Mouse (Mus musculus): ENCODE data around the gene Grin1.

Grin1 gene

GRCm38 (mm10) chr2:25318971-25319773 is at the start of gene Grin1:
Gene Grin1, minus strand, starts transcription at chr2:25319187.
- in situ Hi-C loops (cut with MboI; ENCODE audit: low pct_unique_long_range_greater_than_20kb in 1 of 2, low sequenced_read_pairs in 2 of 2, unreplicated experiment in 1 of 2) = no loop called here

DNA sequence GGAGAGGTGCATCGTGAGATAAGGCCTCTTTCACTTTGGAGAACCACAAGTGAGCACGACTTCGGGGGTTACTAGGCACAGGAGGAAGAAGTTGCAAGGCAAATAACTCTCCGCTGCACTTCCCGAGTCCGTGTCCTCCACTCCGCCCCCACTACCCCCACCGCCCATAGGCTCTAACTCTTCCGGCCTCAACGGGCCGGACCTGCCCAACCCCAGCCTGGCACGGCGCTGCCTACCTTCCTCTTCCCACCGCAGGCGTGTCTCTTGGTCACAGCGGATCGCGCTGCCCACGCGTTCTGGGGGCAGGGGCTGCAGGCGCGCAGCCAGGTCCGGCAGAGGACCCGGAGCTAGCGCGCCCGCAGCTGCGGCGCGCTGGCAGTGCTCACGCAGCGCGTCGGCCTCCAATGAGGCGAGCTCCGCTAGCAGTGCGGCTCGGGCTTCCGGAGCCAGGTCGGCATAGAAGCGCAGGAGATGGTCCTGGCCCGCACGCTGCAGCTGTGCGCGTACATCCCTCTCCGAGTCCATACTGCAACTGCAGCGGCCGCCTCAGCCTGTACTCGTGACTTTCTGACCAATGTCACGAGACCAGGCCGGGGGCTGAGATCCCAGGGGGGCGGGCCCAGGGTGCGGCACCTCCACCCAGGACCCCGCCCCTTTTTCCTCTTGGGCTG is 46.2 kb upstream of the Grin1 start, which contains the start of gene Uap1l1:
Gene Uap1l1, minus strand, starts transcription at position 592 of the 671 bp plus-strand sequence.
- in situ Hi-C loops (cut with MboI; ENCODE audit: low pct_unique_long_range_greater_than_20kb in 1 of 2, low sequenced_read_pairs in 2 of 2, unreplicated experiment in 1 of 2) = no loop called here

DNA sequence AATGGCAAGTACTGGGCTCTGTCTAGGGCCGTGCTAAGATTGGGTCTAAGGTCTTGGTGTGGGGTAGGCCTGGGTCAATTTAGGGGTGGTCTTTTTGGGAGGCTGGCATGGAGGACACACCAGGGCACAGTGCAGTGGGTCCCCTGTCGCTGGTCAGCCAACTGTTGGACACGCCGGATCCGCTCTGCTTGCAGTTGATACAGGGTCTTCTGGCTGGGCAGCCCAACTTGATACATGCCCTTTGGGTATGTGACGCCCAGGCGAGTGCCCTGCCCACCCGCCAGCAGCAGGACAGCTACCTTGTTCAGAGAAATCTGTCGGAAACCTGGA is 45.7 kb upstream of the Grin1 start:
- in situ Hi-C loops (cut with MboI; ENCODE audit: low pct_unique_long_range_greater_than_20kb in 1 of 2, low sequenced_read_pairs in 2 of 2, unreplicated experiment in 1 of 2) = no loop called here

- in situ Hi-C loops (cut with MboI; ENCODE audit: low pct_unique_long_range_greater_than_20kb in 1 of 2, low sequenced_read_pairs in 2 of 2, unreplicated experiment in 1 of 2) = no loop called here
Measured at GRCm38 (mm10) chr2:25364313-25364712, 45.3 kb upstream of the Grin1 start.

DNA sequence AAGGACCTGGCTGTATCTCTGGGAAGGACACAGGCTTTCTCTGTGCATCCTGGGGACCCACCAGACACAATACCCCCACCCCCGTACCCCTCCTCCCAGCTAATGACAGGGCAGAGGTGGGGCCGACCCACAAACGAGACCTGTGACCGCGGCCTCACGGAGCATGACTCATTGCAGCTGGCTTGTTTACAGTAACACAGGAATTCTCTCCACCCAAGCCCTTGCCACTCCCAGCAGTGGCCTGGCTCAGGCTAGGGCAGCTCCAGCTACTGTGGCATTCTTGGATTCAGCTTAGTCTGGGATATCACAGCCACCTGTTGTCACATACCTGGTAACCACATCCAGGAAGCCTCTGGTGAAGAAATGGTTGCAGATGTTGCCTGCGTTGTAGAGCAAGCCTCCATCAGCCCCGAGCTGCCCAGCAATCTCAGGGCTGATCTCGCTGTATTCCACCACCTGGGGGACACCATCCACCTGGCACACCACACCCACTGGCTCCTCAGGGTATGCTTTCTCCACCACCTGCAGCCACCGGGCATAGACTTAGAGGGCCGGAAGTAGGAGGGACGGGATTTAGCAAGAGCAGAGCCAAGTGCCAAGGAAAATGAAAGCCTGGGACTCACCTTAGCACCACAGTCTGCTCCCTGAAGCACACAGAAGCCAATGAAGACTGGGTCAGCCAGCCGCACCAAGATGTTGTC is 44.6 kb upstream of the Grin1 start:
- in situ Hi-C loops (cut with MboI; ENCODE audit: low pct_unique_long_range_greater_than_20kb in 1 of 2, low sequenced_read_pairs in 2 of 2, unreplicated experiment in 1 of 2) = no loop called here

- in situ Hi-C loops (cut with MboI; ENCODE audit: low pct_unique_long_range_greater_than_20kb in 1 of 2, low sequenced_read_pairs in 2 of 2, unreplicated experiment in 1 of 2) = no loop called here
Measured at GRCm38 (mm10) chr2:25359848-25360247, 40.9 kb upstream of the Grin1 start.

- in situ Hi-C loops (cut with MboI; ENCODE audit: low pct_unique_long_range_greater_than_20kb in 1 of 2, low sequenced_read_pairs in 2 of 2, unreplicated experiment in 1 of 2) = no loop called here
Measured at GRCm38 (mm10) chr2:25356208-25357079, 37.5 kb upstream of the Grin1 start, which contains the start of gene Dpp7. Gene Dpp7, minus strand, starts transcription at chr2:25356359.

DNA sequence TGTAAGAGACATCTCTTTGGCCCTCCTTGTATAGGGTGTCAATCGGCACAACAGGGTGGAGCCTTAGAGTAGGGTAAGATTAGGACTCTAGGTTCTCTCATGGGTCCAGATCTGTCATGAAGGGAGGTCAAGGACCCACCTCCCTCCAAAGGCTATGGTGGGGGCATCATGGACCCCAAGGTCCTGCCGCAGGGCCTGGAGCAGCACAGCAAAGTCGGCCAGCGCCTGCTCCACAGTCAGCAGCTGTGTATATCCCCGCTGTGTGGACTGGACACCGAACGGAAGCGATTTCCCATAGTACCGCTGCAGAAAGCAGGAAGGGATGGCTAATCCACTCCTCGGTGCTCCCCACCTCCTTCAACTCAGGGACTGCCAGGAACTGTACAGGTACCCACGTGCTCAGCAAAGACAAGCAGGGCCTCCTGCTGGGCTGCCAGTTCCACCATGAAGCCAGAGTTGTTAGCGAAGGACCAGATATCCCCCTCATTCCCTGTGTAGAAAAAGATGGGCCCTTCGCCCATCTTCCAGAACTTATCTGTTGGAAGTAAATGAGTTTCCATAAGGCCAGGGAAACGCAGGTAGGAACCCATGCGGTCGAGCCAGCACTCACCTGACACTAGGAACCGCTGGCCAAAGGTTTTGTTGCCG is 36.6 kb upstream of the Grin1 start:
- in situ Hi-C loops (cut with MboI; ENCODE audit: low pct_unique_long_range_greater_than_20kb in 1 of 2, low sequenced_read_pairs in 2 of 2, unreplicated experiment in 1 of 2) = no loop called here

DNA sequence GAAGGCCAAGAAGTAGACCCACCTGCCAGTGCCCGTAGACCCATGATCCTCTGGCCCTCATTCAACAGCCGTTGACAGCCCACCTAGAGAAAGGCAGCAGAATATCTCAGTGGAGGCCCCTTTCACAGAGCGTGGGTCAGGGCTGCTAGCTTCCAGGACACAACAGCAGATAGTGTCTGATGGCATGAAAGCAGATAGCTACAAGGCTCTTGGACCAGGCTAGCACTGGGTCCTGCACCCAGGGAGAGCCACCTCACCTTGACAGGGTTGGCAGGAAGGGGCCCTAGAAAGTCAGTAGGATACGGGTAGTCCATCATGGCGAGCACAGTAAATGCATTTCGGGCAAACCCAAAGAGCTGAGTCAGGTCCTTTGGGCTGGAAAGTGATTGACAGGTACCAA is 35.2 kb upstream of the Grin1 start:
- in situ Hi-C loops (cut with MboI; ENCODE audit: low pct_unique_long_range_greater_than_20kb in 1 of 2, low sequenced_read_pairs in 2 of 2, unreplicated experiment in 1 of 2) = no loop called here

GRCm38 (mm10) chr2:25350701-25351100 is 31.7 kb upstream of the Grin1 start:
- in situ Hi-C loops (cut with MboI; ENCODE audit: low pct_unique_long_range_greater_than_20kb in 1 of 2, low sequenced_read_pairs in 2 of 2, unreplicated experiment in 1 of 2) = no loop called here

- in situ Hi-C loops (cut with MboI; ENCODE audit: low pct_unique_long_range_greater_than_20kb in 1 of 2, low sequenced_read_pairs in 2 of 2, unreplicated experiment in 1 of 2) = no loop called here
Measured at GRCm38 (mm10) chr2:25349499-25349898, 30.5 kb upstream of the Grin1 start.

DNA sequence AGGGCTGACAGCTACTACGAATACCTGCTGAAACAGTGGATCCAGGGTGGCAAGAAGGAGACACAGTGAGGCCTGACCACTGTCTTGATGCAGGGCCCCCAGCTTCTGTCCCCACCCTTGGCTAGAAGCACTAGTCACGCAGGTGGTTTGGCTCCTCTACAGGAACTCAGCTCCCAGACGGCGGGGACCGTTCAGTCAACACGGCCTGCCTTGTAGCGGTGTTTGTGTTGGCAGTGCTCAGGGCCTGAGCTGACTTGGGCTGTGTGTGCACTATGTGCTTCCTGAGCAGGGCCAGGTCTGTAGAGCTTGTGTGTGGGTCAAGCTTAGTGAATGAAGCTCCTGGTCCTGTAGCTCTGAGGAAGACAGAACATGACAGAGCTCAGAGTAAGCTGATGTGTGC is 29.2 kb upstream of the Grin1 start:
- in situ Hi-C loops (cut with MboI; ENCODE audit: low pct_unique_long_range_greater_than_20kb in 1 of 2, low sequenced_read_pairs in 2 of 2, unreplicated experiment in 1 of 2) = no loop called here

DNA sequence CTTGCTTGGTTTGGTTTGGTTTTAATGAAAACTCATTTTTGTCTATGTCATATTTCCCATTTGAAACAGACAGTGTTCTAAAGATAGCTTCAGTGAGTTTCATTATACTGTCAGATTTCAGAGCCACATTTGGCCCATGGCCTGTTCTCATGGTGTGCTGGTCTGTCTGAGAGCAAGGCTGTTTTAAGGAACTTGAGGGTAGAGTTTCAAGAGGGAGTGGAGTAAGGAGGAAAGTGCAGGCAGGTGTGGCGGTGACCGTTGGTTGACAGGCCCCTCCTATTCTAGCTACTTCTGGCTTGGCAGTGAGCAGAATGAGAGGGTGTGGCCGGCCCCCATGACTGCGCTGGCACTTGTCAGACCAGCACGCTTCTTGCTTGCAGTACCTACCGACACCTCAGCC is 19.3 kb upstream of the Grin1 start:
- in situ Hi-C loops (cut with MboI; ENCODE audit: low pct_unique_long_range_greater_than_20kb in 1 of 2, low sequenced_read_pairs in 2 of 2, unreplicated experiment in 1 of 2) = no loop called here

GRCm38 (mm10) chr2:25333569-25333968 is 14.6 kb upstream of the Grin1 start:
- in situ Hi-C loops (cut with MboI; ENCODE audit: low pct_unique_long_range_greater_than_20kb in 1 of 2, low sequenced_read_pairs in 2 of 2, unreplicated experiment in 1 of 2) = loop anchor here in 1 of 2 experiments (5.0 kb wide), 1 partner anchor 66 kb away; no protein-coding TSS in a partner anchor

DNA sequence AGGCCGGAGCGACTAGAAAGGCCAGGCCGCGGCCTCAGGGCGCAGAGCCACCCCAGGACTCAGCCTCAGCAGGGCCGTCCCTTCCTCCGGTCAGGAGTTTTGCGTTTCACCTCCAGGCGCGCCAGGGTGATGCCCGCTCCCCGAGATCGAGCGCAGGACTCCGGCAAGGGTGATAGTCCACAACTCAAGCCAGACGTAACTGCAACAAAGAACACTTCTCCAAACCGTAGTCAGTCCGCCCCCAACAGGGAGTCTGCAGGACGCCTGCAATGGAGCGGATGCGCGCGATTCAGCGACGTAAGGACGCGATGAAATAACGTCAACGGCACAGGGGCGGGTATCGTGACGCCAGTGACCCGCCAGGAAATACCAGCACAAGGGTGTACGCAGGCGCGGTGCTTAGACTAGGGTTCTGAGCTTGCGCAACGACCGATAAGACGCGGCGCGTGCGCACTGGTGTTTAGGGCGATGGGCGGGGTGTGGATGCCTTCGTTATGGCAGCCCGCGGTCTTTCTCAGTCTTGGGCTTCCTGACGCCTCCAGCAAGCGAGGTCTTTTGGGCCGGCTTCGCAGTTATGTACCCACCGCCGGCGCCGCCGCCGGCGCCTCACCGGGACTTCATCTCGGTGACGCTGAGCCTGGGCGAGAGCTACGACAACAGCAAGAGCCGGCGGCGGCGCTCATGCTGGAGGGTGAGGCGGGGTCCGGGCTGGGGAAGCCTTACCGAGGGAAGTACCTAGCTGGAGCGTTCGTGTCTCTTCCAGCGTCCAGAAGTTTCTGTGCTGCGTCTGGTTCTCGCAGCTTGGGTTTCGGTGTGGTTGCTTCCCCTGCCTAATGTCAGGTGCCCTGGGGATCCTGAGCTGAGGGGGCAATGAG is 13.5 kb upstream of the Grin1 start, which contains the start of gene Man1b1:
Gene Man1b1, plus strand, starts transcription at position 53 of the 875 bp plus-strand sequence.
- in situ Hi-C loops (cut with MboI; ENCODE audit: low pct_unique_long_range_greater_than_20kb in 1 of 2, low sequenced_read_pairs in 2 of 2, unreplicated experiment in 1 of 2) = loop anchor here in 1 of 2 experiments (5.0 kb wide), 1 partner anchor 65 kb away; no protein-coding TSS in a partner anchor

- in situ Hi-C loops (cut with MboI; ENCODE audit: low pct_unique_long_range_greater_than_20kb in 1 of 2, low sequenced_read_pairs in 2 of 2, unreplicated experiment in 1 of 2) = loop anchor here in 1 of 2 experiments (5.0 kb wide), 1 partner anchor 64 kb away; no protein-coding TSS in a partner anchor
Measured at GRCm38 (mm10) chr2:25331470-25331869, 12.5 kb upstream of the Grin1 start.

GRCm38 (mm10) chr2:25328440-25328839 is 9.5 kb upstream of the Grin1 start:
- in situ Hi-C loops (cut with MboI; ENCODE audit: low pct_unique_long_range_greater_than_20kb in 1 of 2, low sequenced_read_pairs in 2 of 2, unreplicated experiment in 1 of 2) = no loop called here
